Mouse (Mus musculus) stomach, embryonic 14.5 days (tissue): ENCODE measurements around the gene Peg10. TPM values are rescaled to one million over a fixed set of nuclear protein-coding genes. Genes with fewer than 3 reads are reported as not detected.

ENCODE experiments used
- ATAC-seq: fragments of 200-750 bp; cut with Nextera tagmentation; 2 replicates; pipeline ENCODE4 v1.8.0; 2017; ENCODE audit warnings: low read depth, moderate TSS enrichment; ENCODE audit not compliant: insufficient number of reproducible peaks, insufficient read depth, low FRiP score
- H3K27ac ChIP-seq: fragments of 300-500 bp; sonication (generic); 2 replicates; pipeline ENCODE4 v1.5.1; 2014; ENCODE audit warnings: mild to moderate bottlenecking, low read length, moderate library complexity, mixed read lengths
- H3K27me3 ChIP-seq: fragments of 300-500 bp; sonication (generic); 2 replicates; pipeline ENCODE4 v1.6.1; 2014; ENCODE audit warnings: low read length, control low read depth, mixed read lengths; ENCODE audit not compliant: control insufficient read depth, insufficient read depth
- H3K36me3 ChIP-seq: fragments of 300-500 bp; sonication (generic); 2 replicates; pipeline ENCODE4 v1.6.1; 2014; ENCODE audit warnings: mild to moderate bottlenecking, control low read depth, low read length, moderate library complexity, mixed read lengths; ENCODE audit not compliant: control insufficient read depth, insufficient read depth
- H3K4me1 ChIP-seq: fragments of 300-500 bp; sonication (generic); 2 replicates; pipeline ENCODE4 v1.6.1; 2014; ENCODE audit warnings: low read length, control low read depth, mixed read lengths; ENCODE audit not compliant: control insufficient read depth, insufficient read depth
- H3K4me2 ChIP-seq: fragments of 300-500 bp; sonication (generic); replicated peaks from 2 replicates; pipeline ENCODE4 v1.6.1; 2014; ENCODE audit warnings: low read depth, low read length, control low read depth
- H3K4me3 ChIP-seq: fragments of 300-500 bp; sonication (generic); 2 replicates; pipeline ENCODE4 v1.5.1; 2014; ENCODE audit warnings: low read depth, low read length, control low read depth
- H3K9ac ChIP-seq: fragments of 300-500 bp; sonication (generic); replicated peaks from 2 replicates; pipeline ENCODE4 v1.6.1; 2014; ENCODE audit warnings: low read depth, mild to moderate bottlenecking, control low read depth, low read length, moderate library complexity, mixed read lengths
- H3K9me3 ChIP-seq: fragments of 300-500 bp; sonication (generic); 2 replicates; pipeline ENCODE4 v1.6.1; 2016; ENCODE audit warnings: low read depth, low read length, control low read depth; ENCODE audit not compliant: control insufficient read depth
- WGBS: fragments of 180-500 bp; shearing (Covaris S2); extraction: QIAGEN DNeasy Blood & Tissue Kit; methylation state at CpG from one replicate; pipeline ENCODE4 v1.1.7; 2014; 5-methylcytosine and 5-hydroxymethylcytosine counted together
- polyA plus RNA-seq: library from polyadenylated mRNA; unstranded; fragments of >200 nt; fragmentation: Nextera tagmentation; extraction: Ambion mirVana; gene quantifications from 2 replicates; pipeline ENCODE4 v1.2.1, GENCODE M21; 2014

The Peg10 gene
- polyA plus RNA-seq, 1 experiment from 2014 or later = 8.5 TPM

- no peak overlapping the region for H3K9ac ChIP-seq
- no peak overlapping the region for H3K27ac ChIP-seq
- no peaks in the 10 kb centered on the region for H3K36me3 ChIP-seq
- 73% methylated on average over 13 of the region's 13 CpGs for WGBS
- H3K4me1 ChIP-seq = no peaks in the 10 kb centered on the region
- ATAC-seq = no peak
- H3K9me3 ChIP-seq = no peaks in the 10 kb centered on the region
- H3K4me3 ChIP-seq = no peak overlapping the region
- no peak overlapping the region for H3K4me2 ChIP-seq
- H3K27me3 ChIP-seq = no peaks in the 10 kb centered on the region
Observed at GRCm38 (mm10) chr6:4722739-4723138, 24.4 kb upstream of the Peg10 start.

DNA sequence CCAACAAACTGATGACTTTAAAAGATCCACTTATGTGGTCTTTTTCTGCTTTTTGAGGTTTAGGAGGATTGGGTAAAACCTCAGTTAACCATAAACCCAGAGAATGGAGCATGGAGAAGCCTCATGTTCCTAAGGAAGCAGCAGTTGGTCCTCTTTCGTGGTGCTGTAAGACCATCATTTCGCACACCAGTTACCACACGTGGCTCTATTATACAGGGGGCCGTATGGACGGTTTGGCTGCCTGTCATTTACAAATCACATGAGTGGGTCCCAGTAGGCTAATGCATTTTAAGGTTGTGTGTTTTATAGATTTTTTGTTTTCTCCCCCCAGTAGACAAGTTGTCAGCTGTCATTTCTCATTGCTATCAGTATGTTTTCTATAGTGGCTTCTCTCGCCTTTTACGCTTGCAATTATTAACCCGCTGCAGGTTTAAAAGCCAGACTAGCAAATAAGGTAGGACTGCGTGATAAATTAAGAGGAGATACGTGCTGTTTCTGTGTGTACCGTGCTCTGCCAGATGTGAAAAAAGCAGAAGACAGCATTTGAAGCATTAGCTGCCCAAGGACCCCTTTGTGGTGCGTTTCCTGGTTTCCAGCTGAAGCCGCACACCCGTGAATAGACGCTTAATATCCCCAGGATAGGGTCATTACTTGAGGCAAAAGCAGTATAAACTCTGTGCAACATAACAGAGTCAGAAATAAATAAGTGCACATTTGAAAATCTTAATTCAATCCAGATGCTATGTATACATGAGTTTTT lies 22.9 kb upstream of the Peg10 start:
- no peak overlapping the region for H3K27ac ChIP-seq
- ATAC-seq = no peak
- H3K4me1 ChIP-seq = no peaks in the 10 kb centered on the region
- no peak overlapping the region for H3K4me2 ChIP-seq
- no peak overlapping the region for H3K4me3 ChIP-seq
- 75% methylated on average over 15 of the region's 15 CpGs for WGBS
- no peaks in the 10 kb centered on the region for H3K36me3 ChIP-seq
- H3K27me3 ChIP-seq = no peaks in the 10 kb centered on the region
- no peak overlapping the region for H3K9ac ChIP-seq
- no peaks in the 10 kb centered on the region for H3K9me3 ChIP-seq

- no peaks in the 10 kb centered on the region for H3K36me3 ChIP-seq
- no peaks in the 10 kb centered on the region for H3K4me1 ChIP-seq
- no peak for ATAC-seq
- no peak overlapping the region for H3K27ac ChIP-seq
- 85% methylated on average over 2 of the region's 2 CpGs for WGBS
- H3K27me3 ChIP-seq = no peaks in the 10 kb centered on the region
- H3K4me2 ChIP-seq = no peak overlapping the region
- H3K9me3 ChIP-seq = no peaks in the 10 kb centered on the region
- H3K4me3 ChIP-seq = no peak overlapping the region
- no peak overlapping the region for H3K9ac ChIP-seq
Observed at GRCm38 (mm10) chr6:4728305-4728704, 18.8 kb upstream of the Peg10 start.

GRCm38 (mm10) chr6:4731675-4732074 lies 15.4 kb upstream of the Peg10 start:
- no peak for ATAC-seq
- WGBS = 57% methylated on average over 8 of the region's 8 CpGs
- Histone ChIP-seq H3K36me3 (no peaks in the 10 kb centered on the region), H3K27ac (no peak overlapping the region), H3K4me1 (no peaks in the 10 kb centered on the region), H3K9me3 (no peaks in the 10 kb centered on the region), H3K4me3 (no peak overlapping the region), H3K9ac (no peak overlapping the region), H3K4me2 (no peak overlapping the region), H3K27me3 (no peaks in the 10 kb centered on the region)

DNA sequence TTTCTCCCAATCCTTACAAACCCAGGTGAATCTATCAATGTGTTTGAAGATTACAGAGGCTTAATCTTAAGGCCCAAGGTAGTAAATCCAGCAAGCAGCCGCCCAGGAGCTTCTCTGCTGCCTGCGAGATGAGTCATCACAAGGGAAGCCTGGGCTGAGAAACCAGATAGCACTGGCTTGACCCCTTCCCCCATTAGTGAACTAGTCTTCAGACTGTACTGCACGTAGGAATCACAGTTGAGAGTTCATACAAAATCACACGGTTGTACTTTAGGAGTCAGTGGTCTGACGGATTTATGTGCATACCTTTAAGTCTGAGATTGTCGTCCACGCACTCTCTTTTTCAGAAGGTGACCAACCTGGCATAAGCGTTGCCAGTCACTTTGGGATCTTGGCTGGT lies 13.9 kb upstream of the Peg10 start:
- no peak for ATAC-seq
- Histone ChIP-seq H3K27me3 (no peaks in the 10 kb centered on the region), H3K4me1 (no peaks in the 10 kb centered on the region), H3K36me3 (no peaks in the 10 kb centered on the region), H3K4me3 (no peak overlapping the region), H3K27ac (no peak overlapping the region), H3K4me2 (no peak overlapping the region), H3K9ac (no peak overlapping the region), H3K9me3 (no peaks in the 10 kb centered on the region)
- 45% methylated on average over 8 of the region's 8 CpGs for WGBS

GRCm38 (mm10) chr6:4736372-4736771 lies 10.7 kb upstream of the Peg10 start:
- Histone ChIP-seq H3K27me3 (no peaks in the 10 kb centered on the region), H3K9ac (no peak overlapping the region), H3K4me3 (no peak overlapping the region), H3K4me1 (peaks cover 6% of the 10 kb centered on the region), H3K9me3 (no peaks in the 10 kb centered on the region), H3K4me2 (no peak overlapping the region), H3K36me3 (no peaks in the 10 kb centered on the region), H3K27ac (no peak overlapping the region)
- ATAC-seq = no peak
- 85% methylated on average over 9 of the region's 9 CpGs for WGBS

DNA sequence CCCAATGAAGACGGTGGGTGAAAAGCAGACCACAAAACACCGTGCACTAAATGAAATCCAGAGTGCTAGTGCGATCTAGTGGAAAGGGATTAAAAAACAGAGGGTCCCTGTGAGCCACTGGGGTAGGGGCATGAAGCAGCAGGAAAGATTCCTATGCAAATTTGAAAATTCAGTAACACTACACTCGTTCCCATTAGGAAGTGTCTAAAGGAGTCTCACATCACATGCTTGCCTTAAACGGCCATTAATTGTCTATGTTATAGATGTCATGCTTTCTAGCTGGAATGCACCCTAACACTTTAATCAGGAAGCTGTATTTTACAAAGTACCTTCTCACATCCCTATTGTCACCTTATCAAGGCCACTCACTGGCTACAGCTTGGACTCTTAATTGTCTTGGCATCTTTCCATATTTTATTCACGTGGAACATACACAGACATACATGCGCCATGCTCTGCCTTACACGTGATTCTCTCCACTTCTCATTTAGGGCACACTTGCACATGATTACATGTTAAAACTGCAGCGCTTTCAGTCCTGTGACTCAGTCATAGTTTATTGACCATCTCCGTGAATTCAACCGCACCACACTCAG lies 9.0 kb upstream of the Peg10 start:
- H3K4me1 ChIP-seq = peaks cover 7% of the 10 kb centered on the region
- H3K36me3 ChIP-seq = no peaks in the 10 kb centered on the region
- ATAC-seq = no peak
- H3K4me2 ChIP-seq = no peak overlapping the region
- WGBS = 55% methylated on average over 11 of the region's 11 CpGs
- H3K4me3 ChIP-seq = no peak overlapping the region
- H3K27ac ChIP-seq = no peak overlapping the region
- no peak overlapping the region for H3K9ac ChIP-seq
- no peaks in the 10 kb centered on the region for H3K27me3 ChIP-seq
- H3K9me3 ChIP-seq = no peaks in the 10 kb centered on the region

DNA sequence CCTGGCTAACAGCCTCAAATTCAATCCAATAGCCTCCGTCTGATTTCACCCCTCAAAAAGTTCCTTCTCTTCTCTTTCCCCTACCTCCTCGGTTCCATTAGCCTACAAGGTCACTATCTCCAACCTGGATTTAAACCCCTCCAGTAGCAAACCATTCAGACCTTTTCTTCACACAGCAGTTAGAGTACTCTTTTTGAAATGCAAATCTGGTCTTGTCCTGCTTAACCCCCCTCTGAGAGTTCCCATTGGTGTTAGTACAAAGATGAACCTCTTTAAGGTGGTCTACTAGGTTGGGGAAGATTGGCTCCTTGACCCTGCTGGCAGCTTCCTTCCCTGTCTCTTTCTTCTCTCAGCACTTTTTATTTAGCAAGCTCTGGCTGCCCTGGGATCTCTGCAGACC lies 8.4 kb upstream of the Peg10 start:
- H3K9ac ChIP-seq = no peak overlapping the region
- no peaks in the 10 kb centered on the region for H3K9me3 ChIP-seq
- ATAC-seq = no peak
- no peak overlapping the region for H3K4me3 ChIP-seq
- H3K36me3 ChIP-seq = no peaks in the 10 kb centered on the region
- no peak overlapping the region for H3K27ac ChIP-seq
- no peaks in the 10 kb centered on the region for H3K27me3 ChIP-seq
- H3K4me1 ChIP-seq = peaks cover 10% of the 10 kb centered on the region
- WGBS = 50% methylated on average over 2 of the region's 2 CpGs
- H3K4me2 ChIP-seq = no peak overlapping the region
